Mouse (Mus musculus) midbrain, postnatal 0 days (tissue): ENCODE results near the gene Marco. TPM values are rescaled to one million over a fixed set of nuclear protein-coding genes. Genes with fewer than 3 reads are reported as not detected.

ENCODE experiments used
- ATAC-seq: fragments of 200-750 bp; cut with Nextera tagmentation; 2 replicates; pipeline ENCODE4 v1.8.0; 2017; ENCODE audit warnings: moderate number of reproducible peaks, mild to moderate bottlenecking, moderate TSS enrichment, moderate library complexity; ENCODE audit not compliant: low FRiP score
- DNase-seq: peaks from one replicate; pipeline ENCODE4 v3.0.0-alpha.2; 2015; ENCODE audit warnings: low spot score
- H3K27ac ChIP-seq: fragments of 300-500 bp; sonication (generic); 2 replicates; pipeline ENCODE4 v1.5.1; 2014; ENCODE audit warnings: low read depth, mild to moderate bottlenecking, low read length, mixed read lengths
- H3K27me3 ChIP-seq: fragments of 300-500 bp; sonication (generic); 2 replicates; pipeline ENCODE4 v1.6.1; 2014; ENCODE audit warnings: low read length, control low read depth, mixed read lengths; ENCODE audit not compliant: insufficient read depth
- H3K36me3 ChIP-seq: fragments of 300-500 bp; sonication (generic); 2 replicates; pipeline ENCODE4 v1.6.1; 2014; ENCODE audit warnings: low read length, control low read depth, mixed read lengths; ENCODE audit not compliant: insufficient read depth
- H3K4me1 ChIP-seq: fragments of 300-500 bp; sonication (generic); 2 replicates; pipeline ENCODE4 v1.6.1; 2014; ENCODE audit warnings: mild to moderate bottlenecking, control low read depth, antibody characterized with exemption, low read length, mixed read lengths; ENCODE audit not compliant: insufficient read depth
- H3K4me2 ChIP-seq: fragments of 300-500 bp; sonication (generic); 2 replicates; pipeline ENCODE4 v1.6.1; 2014; ENCODE audit warnings: low read depth, mild to moderate bottlenecking, low read length, mixed read lengths; ENCODE audit not compliant: poor library complexity, severe bottlenecking
- H3K4me3 ChIP-seq: fragments of 300-500 bp; sonication (generic); 2 replicates; pipeline ENCODE4 v1.5.1; 2014; ENCODE audit warnings: low read depth, mild to moderate bottlenecking, low read length, moderate library complexity
- H3K9ac ChIP-seq: fragments of 300-500 bp; sonication (generic); replicated peaks from 2 replicates; pipeline ENCODE4 v1.6.1; 2014; ENCODE audit warnings: mild to moderate bottlenecking, low read length, moderate library complexity, mixed read lengths; ENCODE audit not compliant: poor library complexity, severe bottlenecking
- H3K9me3 ChIP-seq: fragments of 300-500 bp; sonication (generic); 2 replicates; pipeline ENCODE4 v1.6.1; 2016; ENCODE audit warnings: low read length, control low read depth
- CTCF ChIP-seq: IDR thresholded peaks from 2 replicates; pipeline ENCODE4 v1.5.1; 2016; ENCODE audit warnings: antibody characterized with exemption, mild to moderate bottlenecking
- WGBS: fragments of 180-500 bp; shearing (Covaris S2); extraction: QIAGEN DNeasy Blood & Tissue Kit; methylation state at CpG from one replicate; pipeline ENCODE4 v1.1.7; 2014; 5-methylcytosine and 5-hydroxymethylcytosine counted together
- polyA plus RNA-seq: library from polyadenylated mRNA; unstranded; fragments of >200 nt; fragmentation: Nextera tagmentation; extraction: Ambion mirVana; gene quantifications from 2 replicates; pipeline ENCODE4 v1.2.1, GENCODE M21; 2015
- total RNA-seq: library from RNA; depleted of rRNA; stranded (reverse); fragments of >200 nt; gene quantifications from 2 replicates; pipeline ENCODE4 v1.2.3, GENCODE M21; 2014

The Marco gene
- total and polyA plus RNA-seq, 2 experiments from 2014 or later = 0.11 TPM; not detected in 1

- Histone ChIP-seq H3K4me2 (no peak overlapping the region), H3K4me1 (no peaks in the 10 kb centered on the region), H3K36me3 (no peaks in the 10 kb centered on the region), H3K27me3 (no peaks in the 10 kb centered on the region), H3K27ac (no peak overlapping the region), H3K9ac (no peak overlapping the region; the same call in 1 of the 2 replicates), H3K9me3 (no peaks in the 10 kb centered on the region), H3K4me3 (no peak overlapping the region)
- no peak for ATAC-seq
- 48% methylated on average over 6 of the region's 6 CpGs for WGBS
- DNase-seq = no peak
- no peak for TF ChIP-seq CTCF
These were observed 45.8 kb downstream of the Marco start for GRCm38 (mm10) chr1:120459032-120459431.

- Histone ChIP-seq H3K4me1 (no peaks in the 10 kb centered on the region), H3K4me3 (no peak overlapping the region), H3K4me2 (no peak overlapping the region), H3K9ac (no peak overlapping the region; the same call in 1 of the 2 replicates), H3K36me3 (no peaks in the 10 kb centered on the region), H3K9me3 (no peaks in the 10 kb centered on the region), H3K27ac (no peak overlapping the region), H3K27me3 (no peaks in the 10 kb centered on the region)
- DNase-seq (peak; percentile 5), ATAC-seq (no peak)
- 16% methylated on average over 4 of the region's 5 CpGs for WGBS
- TF ChIP-seq CTCF = no peak
These were observed 46.3 kb downstream of the Marco start for GRCm38 (mm10) chr1:120458524-120458923.

- Histone ChIP-seq H3K4me1 (no peaks in the 10 kb centered on the region), H3K9ac (no peak overlapping the region), H3K4me2 (no peak overlapping the region), H3K36me3 (no peaks in the 10 kb centered on the region), H3K27me3 (no peaks in the 10 kb centered on the region), H3K4me3 (no peak overlapping the region), H3K27ac (no peak overlapping the region), H3K9me3 (no peaks in the 10 kb centered on the region)
- TF ChIP-seq CTCF = no peak
- DNase-seq (no peak), ATAC-seq (no peak)
- 88% methylated on average over 9 of the region's 9 CpGs for WGBS
These were observed 53.1 kb downstream of the Marco start for GRCm38 (mm10) chr1:120451486-120452270.

GRCm38 (mm10) chr1:120449662-120450061, 55.2 kb downstream of the Marco start:
- no peak overlapping the region for H3K4me2 ChIP-seq
- DNase-seq = no peak
- H3K36me3 ChIP-seq = no peaks in the 10 kb centered on the region
- H3K27me3 ChIP-seq = no peaks in the 10 kb centered on the region
- ATAC-seq = no peak
- no peak overlapping the region for H3K9ac ChIP-seq
- H3K27ac ChIP-seq = no peak overlapping the region
- TF ChIP-seq CTCF = no peak
- no peak overlapping the region for H3K4me3 ChIP-seq
- H3K4me1 ChIP-seq = no peaks in the 10 kb centered on the region
- 63% methylated on average over 2 of the region's 2 CpGs for WGBS
- H3K9me3 ChIP-seq = no peaks in the 10 kb centered on the region

- H3K27me3 ChIP-seq = no peaks in the 10 kb centered on the region
- ATAC-seq = no peak
- no peak overlapping the region for H3K27ac ChIP-seq
- WGBS = 88% methylated on average over 3 of the region's 3 CpGs
- DNase-seq = no peak
- H3K9me3 ChIP-seq = no peaks in the 10 kb centered on the region
- TF ChIP-seq CTCF = no peak
- no peak overlapping the region for H3K4me3 ChIP-seq
- no peak overlapping the region for H3K4me2 ChIP-seq
- H3K36me3 ChIP-seq = no peaks in the 10 kb centered on the region
- H3K4me1 ChIP-seq = no peaks in the 10 kb centered on the region
- H3K9ac ChIP-seq = no peak overlapping the region
These were observed 61.6 kb downstream of the Marco start for GRCm38 (mm10) chr1:120443228-120443639.

GRCm38 (mm10) chr1:120441587-120441986, 63.2 kb downstream of the Marco start:
- Histone ChIP-seq H3K9ac (no peak overlapping the region), H3K9me3 (no peaks in the 10 kb centered on the region), H3K27me3 (no peaks in the 10 kb centered on the region), H3K4me1 (no peaks in the 10 kb centered on the region), H3K4me3 (no peak overlapping the region), H3K36me3 (no peaks in the 10 kb centered on the region), H3K4me2 (no peak overlapping the region), H3K27ac (no peak overlapping the region)
- no peak for TF ChIP-seq CTCF
- DNase-seq (no peak), ATAC-seq (no peak)
- WGBS = 23% methylated on average over 2 of the region's 2 CpGs
